Mouse (Mus musculus) heart, postnatal 0 days (tissue): ENCODE measurements around the gene Rfng.

Source experiments
- CTCF ChIP-seq: IDR thresholded peaks from 2 replicates; pipeline ENCODE4 v1.5.1; 2016; ENCODE audit warnings: antibody characterized with exemption, control low read depth, low read depth
- EP300 ChIP-seq: IDR thresholded peaks from 2 replicates; pipeline ENCODE4 v1.6.1; 2016; ENCODE audit warnings: antibody characterized with exemption, low read depth

DNA sequence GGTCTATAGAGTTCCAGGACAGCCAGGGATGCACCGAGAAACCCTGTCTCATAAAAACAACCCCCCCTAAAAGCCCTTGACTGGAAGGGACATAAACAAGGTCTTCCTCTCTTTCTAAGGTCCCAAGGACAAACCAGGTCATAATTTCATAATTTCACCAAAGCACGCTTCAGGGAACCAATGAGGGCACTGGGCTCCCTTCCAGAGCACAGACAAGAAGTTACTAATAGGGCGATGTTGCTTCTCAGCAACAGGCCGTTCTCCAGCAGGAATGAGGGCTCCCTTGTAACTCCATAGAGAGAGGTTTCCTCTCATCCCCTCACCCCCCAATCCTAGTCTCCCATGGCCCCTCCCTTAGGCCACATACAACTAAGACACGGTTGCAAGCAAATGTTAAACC lies 43.0 kb downstream of the Rfng start:
- no peak for TF ChIP-seq EP300
- no peak for TF ChIP-seq CTCF
